Mouse (Mus musculus): ENCODE data around the gene Fosl1.

DNA sequence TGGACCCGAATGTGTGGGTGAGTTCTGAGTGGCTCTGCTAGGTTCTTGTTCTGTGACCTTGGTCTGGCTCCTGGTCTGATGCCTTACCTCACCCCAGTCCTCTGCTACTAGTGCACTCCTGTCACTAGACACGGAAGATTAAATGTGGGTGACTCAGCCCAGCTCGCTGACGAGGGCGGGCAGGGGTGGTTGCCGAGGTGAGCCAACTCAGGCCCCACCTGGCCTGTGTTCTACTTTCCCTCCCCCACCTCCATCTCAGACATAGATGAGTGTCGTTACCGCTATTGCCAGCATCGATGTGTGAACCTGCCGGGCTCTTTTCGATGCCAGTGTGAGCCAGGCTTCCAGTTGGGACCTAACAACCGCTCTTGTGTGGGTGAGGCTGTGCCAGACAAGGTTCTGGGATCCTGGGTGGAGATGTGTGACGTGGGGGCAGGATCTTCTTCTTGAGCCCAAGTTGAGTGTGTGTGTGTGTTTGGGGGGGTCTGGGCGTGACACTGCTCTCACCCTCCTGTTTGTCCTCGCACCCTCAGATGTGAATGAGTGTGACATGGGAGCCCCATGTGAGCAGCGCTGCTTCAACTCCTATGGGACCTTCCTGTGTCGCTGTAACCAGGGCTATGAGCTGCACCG, 30.4 kb downstream of the Fosl1 start:
- TF ChIP-seq CTCF (IDR thresholded peaks at IDR 0.05; ENCODE audit: borderline replicate concordance, extremely low read depth, insufficient read depth, insufficient read length) (no peak), POLR2A (IDR thresholded peaks at IDR 0.05; ENCODE audit: borderline replicate concordance, extremely low read depth, insufficient read depth, insufficient read length, poor library complexity, severe bottlenecking) (no peak)

Data from brain, embryonic 14.5 days (tissue).